8 mouse cellular contexts compared by ENCODE assay signal in genomic region chr15:102099771-102100160, GRCm38 (mm10). TPM values are rescaled to one million over a fixed set of nuclear protein-coding genes. Genes with fewer than 3 reads are reported as not detected.
DNase-seq lines count a peak whose midpoint lies in the region; ATAC-seq lines count a peak whose summit lies in the region.

No protein-coding gene starts in this region.

- H3K27me3 ChIP-seq in lung, embryonic 15.5 days: no peaks in the 10 kb centered on the region
- H3K27me3 ChIP-seq in embryonic facial prominence, embryonic 13.5 days: no peaks in the 10 kb centered on the region
- H3K27me3 ChIP-seq in limb, embryonic 10.5 days (ENCODE audit: low read depth, poor library complexity, severe bottlenecking): no peaks in the 10 kb centered on the region
- H3K27me3 ChIP-seq in neural tube, embryonic 15.5 days (replicated peaks): peaks cover 19% of the 10 kb centered on the region

- no peaks in the 10 kb centered on the region for H3K9me3 ChIP-seq in lung, embryonic 15.5 days
- no peaks in the 10 kb centered on the region for H3K9me3 ChIP-seq in embryonic facial prominence, embryonic 13.5 days
- no peaks in the 10 kb centered on the region for H3K9me3 ChIP-seq in limb, embryonic 10.5 days (replicated peaks)
- no peaks in the 10 kb centered on the region for H3K9me3 ChIP-seq in neural tube, embryonic 15.5 days (replicated peaks)

- peaks cover 29% of the 10 kb centered on the region for H3K36me3 ChIP-seq in lung, embryonic 15.5 days
- H3K36me3 ChIP-seq in embryonic facial prominence, embryonic 13.5 days: peaks cover 29% of the 10 kb centered on the region
- H3K36me3 ChIP-seq in limb, embryonic 10.5 days: peaks cover 37% of the 10 kb centered on the region
- peaks cover 25% of the 10 kb centered on the region for H3K36me3 ChIP-seq in neural tube, embryonic 15.5 days

- H3K4me1 ChIP-seq in lung, embryonic 15.5 days: peaks cover 71% of the 10 kb centered on the region
- H3K4me1 ChIP-seq in embryonic facial prominence, embryonic 13.5 days: peaks cover 70% of the 10 kb centered on the region
- H3K4me1 ChIP-seq in limb, embryonic 10.5 days: peaks cover 77% of the 10 kb centered on the region
- H3K4me1 ChIP-seq in neural tube, embryonic 15.5 days: peaks cover 67% of the 10 kb centered on the region

- peak overlapping the region; percentile 83 for H3K4me2 ChIP-seq in lung, embryonic 15.5 days
- H3K4me2 ChIP-seq in embryonic facial prominence, embryonic 13.5 days: peak overlapping the region; percentile 81
- peak overlapping the region; percentile 86 for H3K4me2 ChIP-seq in neural tube, embryonic 15.5 days

- peak overlapping the region; percentile 98 for H3K27ac ChIP-seq in lung, embryonic 15.5 days
- peak overlapping the region; percentile 99 for H3K27ac ChIP-seq in embryonic facial prominence, embryonic 13.5 days
- peak overlapping the region; percentile 93 for H3K27ac ChIP-seq in limb, embryonic 10.5 days
- peak overlapping the region; percentile 81 for H3K27ac ChIP-seq in neural tube, embryonic 15.5 days (replicated peaks)

- ATAC-seq in lung, embryonic 15.5 days (ENCODE audit: borderline replicate concordance, extremely low read depth, low FRiP score, low TSS enrichment): no peak
- no peak for ATAC-seq in embryonic facial prominence, embryonic 13.5 days (ENCODE audit: insufficient number of reproducible peaks, insufficient read depth, low FRiP score, low TSS enrichment, low read depth)
- no peak for ATAC-seq in neural tube, embryonic 15.5 days (ENCODE audit: low FRiP score)

- H3K9ac ChIP-seq in lung, embryonic 15.5 days: peak overlapping the region; percentile 62
- peak overlapping the region; percentile 81 for H3K9ac ChIP-seq in embryonic facial prominence, embryonic 13.5 days
- H3K9ac ChIP-seq in neural tube, embryonic 15.5 days (replicated peaks): peak overlapping the region; percentile 53

- H3K4me3 ChIP-seq in lung, embryonic 15.5 days: peak overlapping the region; percentile 54
- H3K4me3 ChIP-seq in embryonic facial prominence, embryonic 13.5 days: peak overlapping the region; percentile 52
- peak overlapping the region; percentile 62 for H3K4me3 ChIP-seq in limb, embryonic 10.5 days
- peak overlapping the region; percentile 51 for H3K4me3 ChIP-seq in neural tube, embryonic 15.5 days (replicated peaks)

- DNase-seq in lung, postnatal 4 days: no peak
- DNase-seq in limb, embryonic 10.5 days (ENCODE audit: low spot score): no peak
- no peak for DNase-seq in urinary bladder, adult 2 months (ENCODE audit: low spot score)
- DNase-seq in spleen, postnatal 10 days (ENCODE audit: low spot score in 2 of 2): no peak
- no peak for DNase-seq in thymus, postnatal 0 days (ENCODE audit: low spot score)

- WGBS in lung, embryonic 15.5 days: 15% methylated on average over 8 of the region's 8 CpGs
- 15% methylated on average over 8 of the region's 8 CpGs for WGBS in embryonic facial prominence, embryonic 13.5 days
- 22% methylated on average over 8 of the region's 8 CpGs for WGBS in limb, embryonic 10.5 days
- 24% methylated on average over 8 of the region's 8 CpGs for WGBS in neural tube, embryonic 15.5 days

RNA-seq across cellular contexts. Expression of gene Tns2, which starts 0.4 kb away (rescaled TPM):
- polyA plus RNA-seq in lung, embryonic 15.5 days (2015; fragmentation: Nextera tagmentation; extraction: Ambion mirVana): 47.6 and 54.5 TPM in 2 replicates
- polyA plus RNA-seq in embryonic facial prominence, embryonic 13.5 days (2015; fragmentation: Nextera tagmentation; extraction: Ambion mirVana): 40.1 and 49.3 TPM in 2 replicates
- polyA plus RNA-seq in limb, embryonic 10.5 days (2016; fragmentation: Nextera tagmentation; extraction: Ambion mirVana): 13.0 and 18.6 TPM in 2 replicates
- polyA plus RNA-seq in neural tube, embryonic 15.5 days (2015; fragmentation: Nextera tagmentation; extraction: Ambion mirVana): 9.8 and 13.7 TPM in 2 replicates
- polyA plus RNA-seq in urinary bladder, adult 2 months (2012; rRNA removed): 69.2 and 107 TPM in 2 replicates
- polyA plus RNA-seq in thymus, postnatal 0 days (2015; fragmentation: Nextera tagmentation; extraction: Ambion mirVana): 4.4 and 5.2 TPM in 2 replicates

RNA-seq across cellular contexts. Expression of gene Eif4b, which starts 26.2 kb away (rescaled TPM):
- 118 and 121 TPM in 2 replicates for polyA plus RNA-seq in lung, embryonic 15.5 days (2015; fragmentation: Nextera tagmentation; extraction: Ambion mirVana)
- polyA plus RNA-seq in embryonic facial prominence, embryonic 13.5 days (2015; fragmentation: Nextera tagmentation; extraction: Ambion mirVana): 120 and 129 TPM in 2 replicates
- 133 and 140 TPM in 2 replicates for polyA plus RNA-seq in limb, embryonic 10.5 days (2016; fragmentation: Nextera tagmentation; extraction: Ambion mirVana)
- polyA plus RNA-seq in neural tube, embryonic 15.5 days (2015; fragmentation: Nextera tagmentation; extraction: Ambion mirVana): 72.6 and 87.1 TPM in 2 replicates
- polyA plus RNA-seq in urinary bladder, adult 2 months (2012; rRNA removed): 121 and 170 TPM in 2 replicates
- polyA plus RNA-seq in thymus, postnatal 0 days (2015; fragmentation: Nextera tagmentation; extraction: Ambion mirVana): 93.3 and 103 TPM in 2 replicates

RNA-seq across cellular contexts. Expression of gene Spryd3, which starts 36.3 kb away (rescaled TPM):
- 18.8 and 20.5 TPM in 2 replicates for polyA plus RNA-seq in lung, embryonic 15.5 days (2015; fragmentation: Nextera tagmentation; extraction: Ambion mirVana)
- 20.4 and 21.6 TPM in 2 replicates for polyA plus RNA-seq in embryonic facial prominence, embryonic 13.5 days (2015; fragmentation: Nextera tagmentation; extraction: Ambion mirVana)
- polyA plus RNA-seq in limb, embryonic 10.5 days (2016; fragmentation: Nextera tagmentation; extraction: Ambion mirVana): 12.6 and 14.6 TPM in 2 replicates
- 83.6 and 96.0 TPM in 2 replicates for polyA plus RNA-seq in neural tube, embryonic 15.5 days (2015; fragmentation: Nextera tagmentation; extraction: Ambion mirVana)
- polyA plus RNA-seq in urinary bladder, adult 2 months (2012; rRNA removed): 43.7 and 50.0 TPM in 2 replicates
- 19.1 and 19.9 TPM in 2 replicates for polyA plus RNA-seq in thymus, postnatal 0 days (2015; fragmentation: Nextera tagmentation; extraction: Ambion mirVana)

RNA-seq across cellular contexts. Expression of gene Igfbp6, which starts 44.4 kb away (rescaled TPM):
- 12.3 and 16.8 TPM in 2 replicates for polyA plus RNA-seq in lung, embryonic 15.5 days (2015; fragmentation: Nextera tagmentation; extraction: Ambion mirVana)
- polyA plus RNA-seq in embryonic facial prominence, embryonic 13.5 days (2015; fragmentation: Nextera tagmentation; extraction: Ambion mirVana): 1.1 and 1.9 TPM in 2 replicates
- 0.23 and 0.46 TPM in 2 replicates for polyA plus RNA-seq in limb, embryonic 10.5 days (2016; fragmentation: Nextera tagmentation; extraction: Ambion mirVana)
- 3.2 and 3.5 TPM in 2 replicates for polyA plus RNA-seq in neural tube, embryonic 15.5 days (2015; fragmentation: Nextera tagmentation; extraction: Ambion mirVana)
- polyA plus RNA-seq in urinary bladder, adult 2 months (2012; rRNA removed): 260 TPM in 2 replicates
- 6.8 and 7.5 TPM in 2 replicates for polyA plus RNA-seq in thymus, postnatal 0 days (2015; fragmentation: Nextera tagmentation; extraction: Ambion mirVana)

RNA-seq across cellular contexts. Expression of gene Soat2, which starts 50.6 kb away (rescaled TPM):
- polyA plus RNA-seq in lung, embryonic 15.5 days (2015; fragmentation: Nextera tagmentation; extraction: Ambion mirVana): 0.20 and 0.34 TPM in 2 replicates
- polyA plus RNA-seq in embryonic facial prominence, embryonic 13.5 days (2015; fragmentation: Nextera tagmentation; extraction: Ambion mirVana): 0.88 TPM in 1 of 2 replicates, not detected in the other
- 0.06 and 0.24 TPM in 2 replicates for polyA plus RNA-seq in limb, embryonic 10.5 days (2016; fragmentation: Nextera tagmentation; extraction: Ambion mirVana)
- polyA plus RNA-seq in neural tube, embryonic 15.5 days (2015; fragmentation: Nextera tagmentation; extraction: Ambion mirVana): 0.06 and 0.68 TPM in 2 replicates
- polyA plus RNA-seq in urinary bladder, adult 2 months (2012; rRNA removed): 0.59 and 0.89 TPM in 2 replicates
- 1.0 and 1.1 TPM in 2 replicates for polyA plus RNA-seq in thymus, postnatal 0 days (2015; fragmentation: Nextera tagmentation; extraction: Ambion mirVana)
